Mouse (Mus musculus) embryonic facial prominence, embryonic 10.5 days (tissue): Measurements from ENCODE around the gene Atf2. TPM values are rescaled to one million over a fixed set of nuclear protein-coding genes. Genes with fewer than 3 reads are reported as not detected.

Experiments
- DNase-seq: peaks from one replicate; pipeline ENCODE4 v3.0.0-alpha.2; 2017; ENCODE audit warnings: low spot score
- H3K27ac ChIP-seq: fragments of 300-500 bp; sonication (generic); replicated peaks from 2 replicates; pipeline ENCODE4 v1.5.1; 2016; ENCODE audit warnings: mild to moderate bottlenecking
- H3K27me3 ChIP-seq: fragments of 300-500 bp; sonication (generic); replicated peaks from 2 replicates; pipeline ENCODE4 v1.6.1; 2016; ENCODE audit warnings: low read depth, mild to moderate bottlenecking; ENCODE audit not compliant: poor library complexity, severe bottlenecking
- H3K36me3 ChIP-seq: fragments of 300-500 bp; sonication (generic); replicated peaks from 2 replicates; pipeline ENCODE4 v1.6.1; 2016; ENCODE audit warnings: mild to moderate bottlenecking, moderate library complexity
- H3K4me1 ChIP-seq: fragments of 300-500 bp; sonication (generic); 2 replicates; pipeline ENCODE4 v1.6.1; 2016
- H3K4me3 ChIP-seq: fragments of 300-500 bp; sonication (generic); 2 replicates; pipeline ENCODE4 v1.5.1; 2016; ENCODE audit warnings: mild to moderate bottlenecking, moderate library complexity
- H3K9me3 ChIP-seq: fragments of 300-500 bp; sonication (generic); 2 replicates; pipeline ENCODE4 v1.6.1; 2016; ENCODE audit warnings: mild to moderate bottlenecking
- WGBS: fragments of 180-500 bp; shearing (Covaris S2); methylation state at CpG from one replicate; pipeline ENCODE4 v1.1.7; 2016; 5-methylcytosine and 5-hydroxymethylcytosine counted together
- polyA plus RNA-seq: library from polyadenylated mRNA; unstranded; fragments of >200 nt; fragmentation: Nextera tagmentation; extraction: Ambion mirVana; gene quantifications from 2 replicates; pipeline ENCODE4 v1.2.1, GENCODE M21; 2016

Gene Atf2
- polyA plus RNA-seq = 80.0 and 86.4 TPM in 2 replicates

DNA sequence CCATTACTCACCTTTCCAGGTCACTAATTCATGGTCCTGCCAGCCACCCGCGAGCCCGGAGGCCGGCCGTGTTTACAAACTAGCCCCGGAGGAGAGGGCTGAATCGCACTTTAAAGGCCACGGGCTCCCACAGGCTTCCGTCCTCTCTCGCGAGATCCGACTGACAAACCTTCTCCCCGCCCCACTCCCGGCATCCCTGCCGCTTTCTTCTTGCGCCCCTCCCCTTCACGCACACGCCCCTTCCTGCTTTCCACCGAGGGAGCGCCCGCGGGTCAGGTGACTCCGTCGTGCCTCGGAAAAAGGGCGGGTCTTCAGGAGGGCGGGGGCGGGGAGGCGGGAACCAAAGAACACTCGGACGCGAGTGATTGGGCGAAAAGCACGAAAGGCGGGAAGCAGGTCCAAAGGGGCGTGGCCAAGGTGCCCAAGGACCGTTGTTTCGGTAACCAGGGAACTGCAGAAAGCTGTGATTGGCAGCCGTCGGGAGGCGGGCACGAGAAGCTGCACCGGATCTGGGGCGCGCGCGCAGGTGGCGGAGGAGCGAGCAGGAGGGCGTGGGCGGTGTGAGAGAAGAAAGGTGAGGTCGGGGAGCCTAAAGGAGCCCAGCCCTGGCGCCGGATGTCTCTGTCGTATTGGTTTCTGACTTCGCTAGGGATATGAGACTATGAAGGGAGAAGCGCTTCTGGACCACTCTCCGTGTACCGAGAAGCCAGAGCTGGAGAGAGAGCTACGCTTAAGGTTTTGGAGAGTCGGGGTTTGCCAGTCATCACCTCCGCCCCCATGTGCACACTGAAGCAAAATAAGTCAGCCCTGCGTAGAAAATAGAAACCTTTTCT lies at the start of gene Atf2:
Gene Atf2 (minus strand): TSS at position 176 of the 833 bp plus-strand sequence.
- under 1% methylated on average over 63 of the region's 63 CpGs for WGBS
- Histone ChIP-seq H3K4me3 (peak within 1 kb of the TSS; percentile 94), H3K9me3 (no peaks in the 10 kb centered on the region), H3K27ac (peak within 1 kb of the TSS; percentile 97), H3K27me3 (no peaks in the 10 kb centered on the region), H3K4me1 (peaks cover 10% of the 10 kb centered on the region), H3K36me3 (peaks cover 18% of the 10 kb centered on the region)
- peak; percentile 99 for DNase-seq

DNA sequence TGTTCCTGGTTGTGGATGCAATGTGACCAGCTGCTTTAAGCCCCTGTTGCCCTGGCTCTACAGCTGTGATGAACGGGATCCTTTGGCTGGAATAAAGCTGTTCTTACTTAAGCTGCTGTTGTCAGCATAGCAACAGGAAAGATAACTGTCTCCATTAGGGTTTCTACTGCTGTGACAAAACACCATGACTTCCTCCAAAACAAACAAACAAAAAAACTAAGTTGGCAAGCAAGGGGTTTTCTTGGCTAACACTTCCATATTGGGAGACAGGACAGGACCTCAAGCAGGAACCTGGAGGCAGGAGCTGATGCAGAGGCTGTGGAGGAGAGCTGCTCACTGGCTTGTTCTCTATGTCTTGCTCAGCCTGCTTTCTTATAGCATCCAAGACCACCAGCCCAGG lies 48.8 kb upstream of the Atf2 start:
- H3K9me3 ChIP-seq = 0 out of 2 replicates have a peak, but pooled peaks cover 2% of the 10 kb centered on the region
- no peak overlapping the region for H3K4me3 ChIP-seq
- no peaks in the 10 kb centered on the region for H3K27me3 ChIP-seq
- H3K27ac ChIP-seq = no peak overlapping the region
- 46% methylated on average over 1 of the region's 1 CpGs for WGBS
- no peaks in the 10 kb centered on the region for H3K36me3 ChIP-seq
- no peaks in the 10 kb centered on the region for H3K4me1 ChIP-seq
- no peak for DNase-seq

DNA sequence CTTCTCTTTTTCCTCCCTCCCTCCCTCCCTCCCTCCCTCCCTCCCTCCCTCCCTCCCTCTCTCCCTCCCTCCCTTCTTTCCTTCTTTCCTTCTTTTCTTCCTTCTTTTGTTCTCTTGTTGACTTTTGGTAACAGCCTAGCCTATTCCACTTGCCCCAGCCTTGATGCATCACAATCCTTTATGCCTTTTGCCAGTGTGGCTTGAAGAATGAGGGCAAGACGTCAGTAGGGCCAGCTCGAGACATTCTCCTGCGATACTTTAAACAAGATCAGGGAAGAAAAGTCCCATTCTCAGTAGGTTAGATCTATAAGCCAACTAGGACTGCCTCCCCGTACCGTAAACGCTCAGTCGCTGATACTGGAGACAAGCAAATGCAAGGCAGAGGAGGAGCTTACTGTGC lies 48.0 kb upstream of the Atf2 start:
- Histone ChIP-seq H3K4me3 (no peak overlapping the region), H3K4me1 (no peaks in the 10 kb centered on the region), H3K36me3 (no peaks in the 10 kb centered on the region), H3K27ac (no peak overlapping the region), H3K27me3 (no peaks in the 10 kb centered on the region), H3K9me3 (0 out of 2 replicates have a peak, but pooled peaks cover 2% of the 10 kb centered on the region)
- WGBS = 88% methylated on average over 7 of the region's 7 CpGs
- DNase-seq = no peak

DNA sequence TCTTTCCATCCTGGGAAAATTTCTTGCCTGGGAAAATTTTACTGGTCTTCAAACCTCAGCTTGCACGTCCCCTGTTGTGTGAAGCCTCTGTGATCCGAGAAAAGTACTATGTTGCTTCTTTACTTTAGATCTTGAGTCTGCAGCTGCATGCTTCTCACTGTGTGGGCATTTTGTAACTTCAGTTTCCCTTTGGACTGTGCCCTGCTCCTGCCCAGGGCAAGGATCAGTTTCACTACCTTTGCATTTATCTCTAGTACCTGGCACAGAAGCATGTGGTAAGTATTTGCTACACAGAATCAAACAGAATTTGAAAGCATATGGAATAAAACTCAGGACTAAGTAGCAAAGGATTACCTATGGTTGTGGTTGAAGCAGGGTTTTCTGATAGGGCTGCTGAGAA lies 46.5 kb upstream of the Atf2 start:
- no peaks in the 10 kb centered on the region for H3K36me3 ChIP-seq
- H3K27me3 ChIP-seq = no peaks in the 10 kb centered on the region
- H3K9me3 ChIP-seq = 0 out of 2 replicates have a peak, but pooled peaks cover 2% of the 10 kb centered on the region
- whole genome bisulfite sequencing = 78% methylated on average over 2 of the region's 2 CpGs
- H3K4me1 ChIP-seq = no peaks in the 10 kb centered on the region
- H3K4me3 ChIP-seq = no peak overlapping the region
- H3K27ac ChIP-seq = no peak overlapping the region
- DNase-seq = no peak

DNA sequence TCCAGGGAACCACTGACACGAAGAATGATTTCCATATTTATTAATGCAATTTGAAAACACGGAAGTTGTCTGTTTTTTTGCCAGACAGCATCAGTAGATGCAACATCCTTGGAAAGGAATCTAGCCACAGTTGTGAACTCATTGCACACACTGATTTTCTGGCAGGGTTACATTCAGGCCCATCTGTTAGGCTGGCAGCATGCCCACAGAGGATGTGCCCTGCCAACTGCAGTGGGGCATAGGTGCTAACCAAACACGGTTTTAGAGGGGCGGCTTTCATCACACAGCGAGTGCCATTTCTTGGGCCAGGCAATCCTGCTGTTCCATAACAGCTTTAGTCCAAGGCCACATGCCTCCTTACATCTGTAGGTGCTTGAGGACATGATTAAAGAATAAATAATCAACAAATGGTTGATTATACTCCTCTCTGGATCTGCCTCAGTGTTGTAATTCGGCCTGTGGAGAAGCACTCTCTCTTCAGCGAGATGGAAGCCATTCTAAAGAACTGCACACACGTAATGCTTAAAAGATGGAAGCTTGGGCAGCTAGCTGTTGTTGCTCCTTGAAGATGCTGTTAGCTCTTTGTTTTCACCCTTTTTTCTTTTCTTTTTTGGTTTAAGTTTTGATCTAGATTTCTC lies 40.4 kb upstream of the Atf2 start:
- WGBS = 90% methylated on average over 8 of the region's 8 CpGs
- no peaks in the 10 kb centered on the region for H3K27me3 ChIP-seq
- H3K36me3 ChIP-seq = no peaks in the 10 kb centered on the region
- H3K9me3 ChIP-seq = 0 out of 2 replicates have a peak, but pooled peaks cover 2% of the 10 kb centered on the region
- H3K4me3 ChIP-seq = no peak overlapping the region
- no peak overlapping the region for H3K27ac ChIP-seq
- no peaks in the 10 kb centered on the region for H3K4me1 ChIP-seq
- no peak for DNase-seq

DNA sequence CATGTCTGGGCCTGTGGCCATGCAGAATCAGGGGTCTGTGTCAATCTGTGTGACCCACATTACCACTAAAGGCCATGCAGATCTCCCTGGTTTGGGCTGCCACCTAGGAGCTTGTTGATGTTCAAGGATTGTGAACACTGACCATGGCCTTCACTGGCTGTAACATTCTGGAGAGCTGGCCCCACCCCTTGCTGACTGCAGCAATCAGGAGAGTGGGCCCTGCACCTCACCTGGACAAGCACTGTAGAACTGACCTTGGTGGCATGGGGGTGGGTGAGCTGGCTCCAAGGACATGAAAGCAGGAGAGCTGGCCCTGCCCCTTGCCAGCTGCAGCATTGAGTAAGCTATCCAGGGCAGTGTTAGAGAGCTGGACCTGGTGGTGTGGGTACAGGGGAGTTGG lies 35.3 kb upstream of the Atf2 start:
- H3K4me1 ChIP-seq = no peaks in the 10 kb centered on the region
- H3K4me3 ChIP-seq = no peak overlapping the region
- no peaks in the 10 kb centered on the region for H3K36me3 ChIP-seq
- H3K9me3 ChIP-seq = no peaks in the 10 kb centered on the region
- DNase-seq = no peak
- H3K27me3 ChIP-seq = no peaks in the 10 kb centered on the region; the same call in 1 of the 2 replicates
- no peak overlapping the region for H3K27ac ChIP-seq

DNA sequence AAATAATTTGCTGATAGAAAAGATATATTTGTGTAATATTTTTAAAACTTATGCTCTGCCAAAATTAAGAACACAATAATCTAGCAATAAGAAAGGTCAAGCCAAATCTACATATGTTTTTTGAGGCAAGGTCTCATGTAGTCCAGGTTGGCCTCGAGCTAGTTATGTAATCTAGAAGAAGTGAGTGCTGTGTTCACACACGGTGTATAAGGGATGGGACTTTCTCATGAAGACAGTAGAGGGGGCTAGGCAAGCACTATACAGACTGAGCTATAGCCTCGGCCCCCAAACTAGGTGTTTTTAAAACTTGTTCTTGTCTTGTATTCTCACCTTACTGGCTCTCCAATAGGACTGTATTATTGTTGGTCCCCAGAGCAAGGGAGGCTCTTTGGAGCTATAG lies 33.1 kb upstream of the Atf2 start:
- WGBS = 77% methylated on average over 3 of the region's 3 CpGs
- H3K9me3 ChIP-seq = no peaks in the 10 kb centered on the region
- H3K4me3 ChIP-seq = no peak overlapping the region
- no peak overlapping the region for H3K27ac ChIP-seq
- H3K36me3 ChIP-seq = no peaks in the 10 kb centered on the region
- no peaks in the 10 kb centered on the region for H3K4me1 ChIP-seq
- DNase-seq = no peak
- H3K27me3 ChIP-seq = no peaks in the 10 kb centered on the region; the same call in 1 of the 2 replicates

DNA sequence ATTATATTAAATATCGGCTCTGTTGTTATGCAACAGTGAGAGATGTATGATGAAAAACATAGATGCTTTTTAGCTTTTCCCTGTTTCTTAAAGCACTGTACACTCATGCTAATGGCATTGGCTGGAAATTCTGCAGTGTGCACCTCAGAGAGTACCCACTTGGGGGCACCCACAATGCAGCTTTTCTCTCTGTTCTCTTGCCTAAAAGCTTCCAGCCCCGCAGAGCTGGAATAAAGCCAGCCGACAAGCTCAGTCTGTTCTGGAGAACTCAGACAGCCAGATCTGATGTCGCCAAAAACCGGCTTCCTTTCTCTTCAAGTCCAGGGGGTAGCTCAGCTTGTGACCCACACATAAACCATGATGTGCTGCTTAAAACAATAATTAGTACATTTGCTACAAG lies 32.6 kb upstream of the Atf2 start:
- WGBS = 24% methylated on average over 5 of the region's 5 CpGs
- Histone ChIP-seq H3K36me3 (no peaks in the 10 kb centered on the region), H3K27ac (no peak overlapping the region), H3K9me3 (no peaks in the 10 kb centered on the region), H3K4me3 (no peak overlapping the region), H3K4me1 (no peaks in the 10 kb centered on the region; the same call in 1 of the 2 replicates), H3K27me3 (no peaks in the 10 kb centered on the region; the same call in 1 of the 2 replicates)
- peak; percentile 68 for DNase-seq

DNA sequence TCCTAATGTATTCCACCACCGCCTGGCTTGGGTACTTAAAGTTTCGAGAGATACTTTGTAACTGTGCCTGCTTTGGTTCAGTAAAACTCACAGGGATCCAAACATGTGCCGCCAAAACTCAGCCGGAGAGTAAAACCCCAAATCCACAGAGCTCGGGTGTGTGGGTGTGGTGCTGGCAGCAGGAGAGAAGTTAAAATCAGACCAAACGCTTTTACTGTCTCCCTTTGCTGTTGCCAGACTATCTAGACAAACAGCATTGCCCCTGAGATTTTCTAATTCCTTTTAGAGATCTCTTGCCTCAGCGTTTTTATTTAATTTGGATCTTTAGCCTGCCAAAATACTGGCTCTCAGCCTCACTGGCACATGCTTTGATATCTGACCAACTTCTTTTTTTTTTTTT lies 27.2 kb upstream of the Atf2 start:
- WGBS = 84% methylated on average over 7 of the region's 7 CpGs
- Histone ChIP-seq H3K4me1 (no peaks in the 10 kb centered on the region; the same call in 1 of the 2 replicates), H3K9me3 (no peaks in the 10 kb centered on the region), H3K36me3 (no peaks in the 10 kb centered on the region), H3K27me3 (no peaks in the 10 kb centered on the region; the same call in 1 of the 2 replicates), H3K27ac (no peak overlapping the region), H3K4me3 (no peak overlapping the region)
- no peak for DNase-seq

DNA sequence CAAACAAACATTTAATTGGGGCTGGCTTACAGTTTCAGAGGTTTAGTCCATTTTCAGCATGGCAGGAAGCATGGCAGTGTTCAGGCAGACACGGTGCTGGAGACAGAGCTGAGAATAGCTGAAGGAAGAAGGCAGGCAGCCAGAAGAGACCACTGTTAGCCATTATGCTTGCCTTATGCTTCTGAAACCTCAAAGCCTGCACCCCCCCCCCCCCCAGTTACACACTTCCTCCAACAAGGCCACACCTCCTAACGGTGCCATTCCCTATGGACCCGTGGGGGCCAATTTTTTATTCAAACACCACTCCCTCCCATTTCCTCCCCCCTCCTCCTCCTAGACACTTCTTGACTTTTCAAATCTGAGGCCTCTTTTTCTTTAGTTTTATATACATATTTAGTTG lies 19.8 kb upstream of the Atf2 start:
- peaks cover 14% of the 10 kb centered on the region for H3K4me1 ChIP-seq
- H3K9me3 ChIP-seq = no peaks in the 10 kb centered on the region
- no peaks in the 10 kb centered on the region for H3K27me3 ChIP-seq
- no peak overlapping the region for H3K27ac ChIP-seq
- no peak overlapping the region for H3K4me3 ChIP-seq
- H3K36me3 ChIP-seq = peaks cover 27% of the 10 kb centered on the region
- 86% methylated on average over 3 of the region's 3 CpGs for WGBS
- DNase-seq = no peak

DNA sequence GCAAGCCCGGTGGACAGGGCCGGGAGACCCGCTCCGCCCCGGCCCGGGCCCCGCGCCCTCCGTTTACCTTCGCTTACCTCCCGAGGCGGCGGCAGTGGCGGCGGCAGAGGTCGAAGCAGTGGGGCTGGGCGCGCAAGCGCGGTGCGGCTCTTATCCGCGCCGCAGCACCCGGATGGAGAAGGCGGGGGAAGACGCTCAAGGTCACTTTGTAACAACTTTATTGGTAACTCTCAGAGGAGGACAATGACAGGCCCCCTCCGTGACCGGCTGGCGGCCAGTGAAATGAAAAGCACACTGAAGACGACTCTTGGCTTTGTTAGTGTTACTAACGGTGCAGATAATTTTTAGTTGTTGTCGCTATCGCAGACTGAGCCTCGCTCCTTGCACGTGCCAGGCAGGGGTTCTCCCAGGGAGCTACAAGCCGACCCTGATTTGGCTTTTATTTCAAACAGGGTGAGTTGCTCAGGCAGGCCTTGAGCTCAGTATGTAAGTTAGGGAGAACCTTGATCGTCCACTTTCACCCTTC lies 18.8 kb upstream of the Atf2 start, which contains the start of gene Atp5g3:
Gene Atp5g3 (minus strand): TSS at position 152 of the 526 bp plus-strand sequence.
- Histone ChIP-seq H3K9me3 (no peaks in the 10 kb centered on the region), H3K4me3 (peak within 1 kb of the TSS; percentile 99), H3K27ac (peak within 1 kb of the TSS; percentile 99), H3K4me1 (peaks cover 14% of the 10 kb centered on the region), H3K27me3 (no peaks in the 10 kb centered on the region), H3K36me3 (peaks cover 37% of the 10 kb centered on the region)
- peak; percentile 94 for DNase-seq
- WGBS = under 1% methylated on average over 38 of the region's 38 CpGs

DNA sequence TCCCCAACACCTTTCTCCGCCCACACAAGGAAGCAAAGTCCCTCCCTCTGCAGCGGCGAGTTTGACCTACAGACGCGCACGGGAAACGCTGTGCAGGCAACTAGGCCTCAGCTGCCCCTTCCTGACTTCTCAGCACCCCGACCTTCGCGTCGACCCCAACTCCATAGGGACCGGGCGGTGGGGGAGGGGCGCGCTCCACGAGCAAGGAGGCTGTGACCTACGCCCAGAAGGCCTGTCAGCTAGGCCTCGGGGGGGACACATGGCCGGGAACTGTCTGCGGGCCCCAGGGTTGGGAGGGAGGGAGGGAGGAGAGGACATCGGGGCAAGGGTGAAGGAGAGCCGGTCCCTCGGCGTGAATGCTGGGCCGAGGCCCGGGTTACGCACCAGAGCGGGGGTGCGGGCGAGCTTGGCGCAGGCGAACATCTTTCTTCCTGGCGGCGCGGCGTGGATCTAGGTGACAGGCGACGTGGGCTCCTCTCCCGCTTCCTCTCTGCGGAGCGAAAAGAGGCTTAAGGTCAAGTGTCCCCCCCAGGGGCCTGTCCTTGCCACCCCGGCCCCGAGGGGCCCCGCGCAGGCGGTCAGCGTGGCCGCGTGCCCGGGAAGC lies 18.2 kb upstream of the Atf2 start:
- Histone ChIP-seq H3K9me3 (no peaks in the 10 kb centered on the region), H3K27ac (peak overlapping the region; percentile 99), H3K4me1 (peaks cover 14% of the 10 kb centered on the region), H3K4me3 (peak overlapping the region; percentile 99), H3K36me3 (peaks cover 42% of the 10 kb centered on the region), H3K27me3 (no peaks in the 10 kb centered on the region)
- WGBS = under 1% methylated on average over 50 of the region's 50 CpGs
- peak; percentile 68 for DNase-seq
